Mouse (Mus musculus): ENCODE measurements around the gene Tada1. TPM values are rescaled to one million over a fixed set of nuclear protein-coding genes. Genes with fewer than 3 reads are reported as not detected.

Tada1 gene
- total RNA-seq, 2 experiments from 2014 or later: 36.0 to 36.8 TPM

DNA sequence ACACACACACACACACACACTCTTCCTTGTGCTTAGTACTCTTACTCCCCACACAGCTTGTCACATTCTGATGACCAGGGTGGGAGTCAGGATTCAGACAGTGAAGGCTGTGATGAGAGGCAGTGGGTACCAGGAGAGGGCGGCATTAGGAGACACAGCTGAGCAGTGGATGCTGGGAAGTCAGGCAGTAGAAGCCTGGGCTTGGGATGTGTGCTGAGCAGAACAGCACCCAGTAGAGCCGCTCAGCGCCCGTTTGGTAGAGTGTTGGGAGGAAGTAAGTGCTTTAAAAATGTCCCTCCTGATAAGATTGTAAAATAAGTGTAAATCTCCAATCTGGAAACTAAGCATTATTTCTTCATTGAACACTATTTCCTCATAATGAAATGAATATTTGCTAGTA is 3.7 kb downstream of the Tada1 start:
- no peak for DNase-seq (ENCODE audit: extremely low spot score in 1 of 2, low spot score in 1 of 2)

DNA sequence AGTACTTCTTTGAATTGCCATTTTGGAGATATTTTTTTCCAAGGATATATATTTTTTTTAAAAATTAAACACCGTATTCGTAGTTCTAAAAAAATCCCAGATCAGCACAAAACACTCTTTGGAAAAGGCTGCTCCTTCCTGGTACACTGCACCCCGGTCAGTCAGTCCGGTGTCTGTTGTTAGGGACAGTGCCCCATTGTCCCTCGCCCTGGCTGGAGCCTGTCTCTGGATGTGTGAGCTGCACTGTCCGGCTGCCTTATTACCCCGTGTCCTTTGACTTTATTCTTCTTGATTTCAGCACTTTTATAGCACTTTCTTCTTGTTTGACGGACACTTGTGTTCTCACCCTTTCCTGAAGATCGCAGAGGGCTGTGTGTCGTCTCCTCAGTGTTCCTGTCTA is 5.7 kb downstream of the Tada1 start:
- DNase-seq (ENCODE audit: extremely low spot score in 1 of 2, low spot score in 1 of 2): no peak

DNA sequence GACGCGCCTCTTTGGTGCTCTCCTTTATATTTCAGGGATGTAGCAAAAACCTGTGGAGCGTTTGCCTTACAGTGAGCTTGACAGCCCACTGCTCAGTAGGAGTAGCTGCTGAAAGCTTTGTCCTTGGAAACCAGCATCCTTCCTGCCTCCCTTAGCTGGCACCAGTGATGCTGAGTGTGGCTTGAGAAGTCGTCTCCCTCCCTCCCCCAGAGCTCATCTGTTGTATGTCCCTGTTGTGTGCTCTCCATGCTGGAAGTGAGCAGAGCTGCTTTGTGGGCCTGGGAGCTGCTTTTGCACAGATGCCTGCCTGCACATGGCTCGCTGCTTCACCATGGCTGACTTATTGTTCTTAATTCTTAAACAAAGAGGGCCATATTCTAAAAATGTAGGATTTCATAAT is 6.5 kb downstream of the Tada1 start:
- no peak for DNase-seq (ENCODE audit: extremely low spot score in 1 of 2, low spot score in 1 of 2)

DNA sequence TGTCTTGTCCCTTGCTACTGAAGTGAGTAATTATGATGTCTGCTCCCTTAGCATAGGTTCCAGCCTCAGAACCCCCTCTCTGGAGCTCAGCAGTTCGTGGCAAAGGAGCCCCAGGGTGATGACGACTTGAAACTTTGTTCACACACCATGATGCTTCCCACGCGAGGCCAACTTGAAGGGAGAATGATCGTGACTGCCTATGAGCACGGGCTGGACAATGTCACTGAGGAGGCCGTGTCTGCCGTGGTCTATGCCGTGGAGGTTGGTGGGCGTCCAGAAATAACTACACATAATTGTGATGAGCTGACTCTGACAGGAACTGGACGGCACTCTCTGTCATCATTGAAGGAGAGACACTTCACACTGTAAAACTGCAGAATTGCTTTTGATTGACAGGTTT is 9.6 kb downstream of the Tada1 start:
- DNase-seq (ENCODE audit: extremely low spot score in 1 of 2, low spot score in 1 of 2): no peak

DNA sequence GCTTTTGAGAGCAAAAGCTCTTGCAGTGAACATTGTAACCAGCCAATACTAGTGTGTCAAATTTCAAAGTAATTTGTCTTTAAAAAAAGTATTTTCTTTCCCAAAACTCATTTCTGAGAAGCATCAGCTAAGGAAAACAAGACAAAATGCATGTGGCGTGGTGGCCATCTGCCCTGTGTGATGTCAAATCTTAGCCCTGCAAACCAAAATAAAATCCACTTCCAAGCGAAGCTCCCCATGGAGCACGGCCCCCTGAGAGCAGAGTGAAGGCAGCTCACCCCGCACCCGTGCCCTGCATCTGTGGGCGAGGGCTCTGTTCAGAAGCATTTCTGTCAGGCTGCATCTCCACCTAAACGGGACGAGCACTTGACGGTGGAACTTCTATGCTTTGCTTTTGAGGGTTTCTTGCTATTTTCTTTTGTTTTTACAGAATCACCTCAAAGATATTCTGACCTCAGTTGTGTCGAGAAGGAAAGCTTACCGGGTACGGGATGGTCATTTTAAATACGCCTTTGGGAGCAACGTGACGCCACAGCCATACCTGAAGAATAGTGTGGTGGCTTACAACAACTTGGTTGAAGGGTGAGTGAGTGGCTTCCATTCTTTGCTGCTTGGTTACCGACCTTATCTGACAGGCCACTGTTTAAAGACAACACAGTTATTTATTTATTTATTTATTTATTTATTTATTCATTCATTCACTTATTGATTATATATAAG is 10.7 kb downstream of the Tada1 start:
- DNase-seq (ENCODE audit: extremely low spot score in 1 of 2, low spot score in 1 of 2): no peak

DNA sequence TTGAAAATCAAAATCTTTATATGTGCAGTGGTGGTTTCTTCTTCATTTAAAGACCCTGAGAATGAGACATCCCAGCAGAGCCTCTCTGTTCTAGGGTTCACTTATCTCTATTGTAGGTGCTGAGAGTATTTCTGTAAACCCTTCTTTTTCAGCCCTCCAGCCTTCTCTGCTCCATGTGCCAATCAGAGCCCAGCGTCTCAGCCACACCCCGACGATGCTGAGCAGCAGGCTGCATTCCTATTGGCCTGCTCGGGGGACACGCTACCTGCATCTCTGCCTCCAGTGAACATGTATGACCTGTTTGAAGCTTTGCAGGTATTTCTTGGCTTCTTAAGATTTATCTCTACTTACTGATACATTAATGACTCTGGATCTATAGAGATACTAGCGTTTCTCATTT is 12.8 kb downstream of the Tada1 start:
- DNase-seq (ENCODE audit: extremely low spot score in 1 of 2, low spot score in 1 of 2): no peak

DNA sequence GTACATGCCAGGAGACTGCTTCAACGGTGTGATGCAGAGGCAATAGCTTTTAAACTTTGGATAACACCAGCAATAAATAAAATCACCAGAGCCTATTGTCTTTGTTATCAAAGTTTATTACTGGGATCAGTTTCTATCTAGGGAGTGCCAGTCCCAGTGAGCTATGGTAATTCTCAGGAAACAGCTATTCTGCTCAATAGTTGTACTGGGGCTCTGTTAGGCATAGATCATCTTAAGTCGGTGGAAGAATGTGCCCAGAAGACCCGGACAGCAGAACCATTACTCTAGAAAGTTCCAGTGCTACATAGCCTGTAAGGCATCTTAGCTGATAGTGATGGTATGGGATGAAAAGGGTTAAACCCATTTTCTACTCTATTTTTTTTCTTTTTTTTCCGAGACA is 15.9 kb downstream of the Tada1 start:
- no peak for DNase-seq (ENCODE audit: extremely low spot score in 1 of 2, low spot score in 1 of 2)

DNA sequence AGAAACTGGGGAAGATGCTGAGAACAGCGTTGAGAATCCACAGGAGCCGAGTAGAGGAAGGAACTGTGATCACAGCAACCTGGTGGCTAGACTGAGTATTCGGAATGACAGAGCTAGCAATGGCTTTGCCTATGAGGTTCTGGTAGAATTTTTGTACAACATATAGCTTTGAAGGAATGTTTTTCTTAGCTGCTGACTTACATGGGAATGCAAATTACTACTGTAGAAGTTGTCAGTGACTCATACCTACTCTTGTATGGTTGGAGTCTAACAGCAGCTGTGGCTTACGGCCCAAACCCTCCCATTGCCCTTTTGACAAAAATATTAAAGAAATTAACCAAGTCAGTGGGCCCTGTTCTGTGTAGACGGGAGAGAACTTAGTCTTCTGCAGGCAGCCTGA is 16.8 kb downstream of the Tada1 start:
- DNase-seq (ENCODE audit: extremely low spot score in 1 of 2, low spot score in 1 of 2): no peak

DNA sequence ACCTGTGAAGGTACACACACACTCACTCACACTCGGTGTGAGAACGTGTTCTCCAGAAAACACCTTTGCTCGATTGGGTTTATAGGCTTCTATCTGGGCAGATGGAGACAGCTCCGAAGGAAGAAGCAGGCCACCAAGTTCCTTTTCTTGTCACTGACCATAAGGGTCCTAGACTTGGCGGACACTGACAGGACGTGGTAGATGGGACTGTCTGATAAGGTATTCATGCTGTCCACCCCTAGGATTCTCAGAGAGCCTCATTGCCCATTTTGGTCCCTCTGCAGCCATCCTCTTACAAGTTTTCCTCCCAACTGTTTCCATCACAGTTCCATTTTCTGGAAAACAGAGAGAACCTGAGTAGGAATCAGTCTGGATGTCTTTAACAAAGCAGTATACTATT is 17.5 kb downstream of the Tada1 start:
- no peak for DNase-seq (ENCODE audit: extremely low spot score in 1 of 2, low spot score in 1 of 2)

DNA sequence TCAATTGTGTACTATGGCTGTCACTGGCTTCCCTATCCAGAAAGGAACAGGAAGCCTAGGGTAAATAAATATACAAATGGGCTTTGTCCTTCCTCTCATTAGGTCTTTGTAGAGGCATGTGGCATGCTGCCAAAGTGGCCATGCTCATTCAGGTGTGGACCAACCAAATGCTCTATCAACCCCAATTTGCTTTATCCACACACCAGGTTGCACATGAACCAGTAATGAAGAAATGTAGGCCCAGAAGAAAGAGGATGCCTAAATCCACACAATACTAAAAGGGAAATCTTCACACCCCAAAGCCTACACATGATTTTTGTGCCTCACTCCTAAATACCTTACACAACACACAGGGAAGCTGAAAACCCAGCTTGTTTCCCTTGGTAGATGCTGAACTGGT is 22.6 kb downstream of the Tada1 start:
- no peak for DNase-seq (ENCODE audit: extremely low spot score in 1 of 2, low spot score in 1 of 2)

DNA sequence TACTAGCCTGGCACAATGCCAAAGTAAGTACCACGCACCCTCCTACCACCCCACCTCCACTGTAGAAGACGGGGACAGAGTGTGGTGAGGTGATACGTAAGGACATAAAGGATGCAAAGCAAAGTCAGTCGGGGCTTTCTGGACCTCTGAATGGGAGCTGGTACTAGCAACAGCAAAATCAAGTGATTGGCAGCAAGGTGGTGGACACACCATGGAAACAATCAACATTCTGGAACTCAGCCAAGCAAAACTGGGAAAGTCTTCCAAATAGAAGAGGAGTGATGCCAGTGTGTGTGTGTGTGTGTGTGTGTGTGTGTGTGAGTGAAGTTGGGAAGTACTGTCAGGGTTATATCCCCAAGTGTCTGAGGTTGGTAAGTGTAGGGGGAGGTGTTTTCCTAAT is 23.1 kb downstream of the Tada1 start:
- DNase-seq (ENCODE audit: extremely low spot score in 1 of 2, low spot score in 1 of 2): peak in 1 of 2 experiments; percentile 13

DNA sequence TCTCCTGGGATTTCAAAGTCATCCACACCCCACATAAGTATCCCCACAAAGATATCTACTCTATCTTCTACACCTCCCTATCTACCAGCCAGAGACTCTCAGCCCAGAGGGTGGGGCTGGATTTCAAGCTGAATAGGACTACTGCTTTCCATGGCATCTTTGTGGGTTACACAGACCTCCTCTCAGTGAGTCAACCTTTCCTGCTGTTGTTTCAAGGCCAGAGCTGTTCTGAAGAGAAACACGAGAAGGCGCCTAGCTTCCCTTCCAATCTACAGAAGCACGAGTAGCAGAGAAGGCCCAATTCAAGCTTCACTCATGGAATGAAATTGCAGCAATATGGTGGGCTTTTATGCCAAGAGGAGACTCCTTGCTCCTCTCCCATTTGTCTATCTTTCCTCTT is 24.9 kb downstream of the Tada1 start:
- DNase-seq (ENCODE audit: extremely low spot score in 1 of 2, low spot score in 1 of 2): no peak

DNA sequence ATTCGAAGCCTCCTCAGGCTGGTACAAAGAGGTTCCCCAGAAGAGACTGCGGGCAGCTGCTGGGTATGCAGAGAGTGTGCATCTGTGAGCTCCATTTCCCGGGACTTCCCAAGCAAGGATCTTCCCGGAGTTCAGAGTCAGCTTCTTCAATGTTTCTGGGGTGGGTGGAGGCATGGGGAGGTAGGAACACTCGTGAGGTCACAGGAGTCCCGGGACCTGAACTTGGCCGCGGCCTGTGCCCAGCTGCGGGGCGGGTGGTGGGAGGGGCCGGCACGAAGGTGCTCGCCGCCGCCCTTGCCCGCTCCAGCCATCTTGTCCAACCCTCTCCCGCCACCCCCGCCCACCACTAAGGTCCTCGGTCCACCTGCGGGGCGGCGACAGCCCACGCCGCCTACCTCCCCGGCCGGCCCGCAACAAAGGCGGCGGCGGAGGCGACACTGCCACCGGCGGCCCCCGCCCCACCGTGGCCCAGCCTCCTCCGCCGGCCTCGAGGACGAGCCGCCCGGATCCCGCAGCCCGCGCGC is 30.3 kb downstream of the Tada1 start:
- DNase-seq (ENCODE audit: extremely low spot score in 1 of 2, low spot score in 1 of 2): no peak

DNA sequence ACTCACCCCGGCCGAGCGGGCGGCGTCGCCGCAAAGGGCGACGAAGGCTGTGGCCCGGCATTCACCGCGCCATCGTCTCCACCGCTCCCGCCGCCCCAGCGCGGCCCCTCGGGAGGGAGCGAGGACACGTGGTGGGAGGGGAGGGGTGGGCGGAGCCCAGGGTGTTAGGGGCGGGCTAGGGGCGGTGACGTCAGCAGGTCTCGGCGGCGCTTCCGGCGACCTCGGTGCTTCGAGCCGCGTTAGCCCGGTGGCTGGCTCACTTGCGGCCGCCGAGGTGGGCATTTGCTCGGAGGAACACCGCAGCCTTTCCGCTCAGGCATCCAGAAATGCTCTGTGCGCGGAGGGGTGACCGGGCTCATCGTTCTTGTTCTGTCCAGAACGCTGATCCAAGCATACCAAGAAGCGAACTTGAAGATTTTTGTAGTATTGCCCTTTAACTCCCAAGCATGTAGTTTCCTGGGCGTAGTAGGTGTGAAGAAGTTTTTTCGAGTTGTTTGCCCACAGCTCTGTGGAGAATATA is 30.9 kb downstream of the Tada1 start, which contains the start of gene Pogk:
Gene Pogk (minus strand): TSS at position 163 of the 520 bp plus-strand sequence.
- DNase-seq (ENCODE audit: extremely low spot score in 1 of 2, low spot score in 1 of 2): peak; percentile 62 to 67

DNA sequence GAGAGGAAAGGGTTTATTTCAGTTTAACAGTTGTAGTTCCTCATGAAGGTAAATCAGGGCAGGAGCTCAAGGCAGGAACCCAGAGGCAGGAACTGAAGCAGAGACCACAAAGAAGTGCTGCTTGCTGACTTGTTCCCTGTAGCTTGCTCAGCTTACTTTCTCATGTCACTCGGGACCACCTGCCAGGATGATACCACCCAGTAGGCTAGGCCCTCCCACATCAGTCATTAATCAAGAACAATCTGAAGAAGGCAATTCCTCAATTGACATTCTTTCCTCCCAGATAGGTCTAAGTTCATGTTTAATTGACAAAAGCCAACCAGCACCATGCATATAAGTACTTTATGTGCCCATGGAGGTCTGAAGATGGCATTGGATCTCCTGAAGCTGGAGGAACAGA is 32.6 kb downstream of the Tada1 start:
- DNase-seq (ENCODE audit: extremely low spot score in 1 of 2, low spot score in 1 of 2): no peak

DNA sequence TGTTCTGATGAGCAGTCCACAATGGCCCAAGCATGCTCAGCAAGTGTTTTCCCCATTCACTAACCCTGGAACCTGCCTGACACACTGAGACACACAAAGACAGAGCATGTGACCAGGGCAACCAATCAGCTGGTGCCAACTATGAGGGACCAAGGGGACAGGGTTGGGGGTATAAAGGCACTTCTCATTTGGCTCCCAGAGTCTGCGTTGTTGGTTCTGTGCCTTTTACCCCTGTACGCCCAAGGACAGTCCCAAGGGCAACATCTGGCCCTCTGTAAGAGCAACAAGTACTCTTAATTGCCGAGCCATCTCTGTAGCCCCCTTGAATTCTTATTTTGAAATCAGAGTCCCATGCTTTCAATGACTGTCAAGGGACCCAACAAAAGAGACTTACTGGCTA is 33.4 kb downstream of the Tada1 start:
- DNase-seq (ENCODE audit: extremely low spot score in 1 of 2, low spot score in 1 of 2): no peak

DNA sequence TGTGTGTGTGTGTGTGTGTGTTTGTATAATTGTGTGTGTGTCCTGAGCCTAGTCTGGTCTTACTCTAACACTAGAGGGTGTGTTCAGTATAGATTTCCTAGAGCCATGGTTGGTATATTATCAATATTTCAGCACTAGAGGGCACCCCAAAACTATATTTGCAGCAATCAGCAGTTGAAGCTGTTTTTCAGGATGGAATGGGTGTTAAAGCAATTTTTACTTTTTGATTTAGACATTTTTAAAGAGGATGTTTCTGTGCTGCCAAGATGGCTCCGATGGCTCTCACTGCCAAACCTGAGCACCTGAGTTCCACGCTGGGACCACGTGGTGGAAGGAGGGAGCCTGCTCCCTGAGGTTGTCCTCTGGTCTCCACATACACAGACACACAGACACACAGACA is 50.2 kb downstream of the Tada1 start:
- peak in 1 of 2 experiments; percentile 9 for DNase-seq (ENCODE audit: extremely low spot score in 1 of 2, low spot score in 1 of 2)

DNA sequence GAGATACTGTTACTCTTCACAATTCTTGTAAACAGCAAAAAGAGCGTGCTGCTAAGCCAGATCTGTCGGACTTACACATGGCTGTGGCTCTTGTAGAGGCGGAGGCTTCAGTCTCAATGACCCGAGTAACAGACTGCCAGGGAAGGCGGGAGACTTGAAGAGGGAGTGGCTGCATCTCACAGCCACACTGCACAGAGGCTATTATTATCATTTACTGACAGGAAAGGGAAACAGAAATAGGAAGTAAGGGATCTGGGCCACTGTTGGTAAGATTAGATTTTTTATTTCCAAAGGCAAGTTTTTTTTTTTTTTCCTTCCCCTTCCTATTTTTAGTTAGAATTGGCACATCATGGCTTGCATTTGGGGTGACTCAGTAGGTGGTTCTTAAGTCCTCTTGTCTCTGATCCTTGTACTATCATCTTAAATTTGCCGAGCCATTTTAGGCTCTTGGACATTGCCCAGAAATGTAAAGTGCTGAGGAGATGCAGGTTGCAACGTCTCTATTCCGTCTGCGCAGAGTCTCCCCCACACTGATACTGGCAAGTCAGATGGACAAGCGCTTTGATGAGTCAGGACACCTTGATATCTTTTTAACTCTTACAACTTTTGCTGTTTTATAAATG is 51.0 kb downstream of the Tada1 start:
- DNase-seq (ENCODE audit: extremely low spot score in 1 of 2, low spot score in 1 of 2): no peak

DNA sequence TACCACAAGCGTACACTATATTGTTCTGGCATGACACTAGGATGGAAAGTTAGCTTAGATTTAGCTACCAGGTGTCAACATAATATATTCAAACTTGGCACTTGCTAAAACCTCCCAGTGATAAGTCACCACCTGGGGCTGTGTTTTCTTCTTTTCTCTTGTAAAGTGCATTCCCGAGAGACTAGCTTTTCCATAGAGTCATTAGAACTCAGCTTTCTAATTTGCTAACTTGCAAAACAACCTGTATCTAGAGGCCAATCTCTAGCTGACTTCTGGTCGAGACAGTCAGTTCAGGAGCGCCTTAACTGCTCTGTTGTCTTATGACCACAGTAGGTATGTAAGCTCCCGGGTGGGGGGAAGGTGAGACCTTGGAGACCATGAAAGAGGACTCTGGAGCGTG is 60.5 kb downstream of the Tada1 start:
- DNase-seq (ENCODE audit: extremely low spot score in 1 of 2, low spot score in 1 of 2): no peak

DNA sequence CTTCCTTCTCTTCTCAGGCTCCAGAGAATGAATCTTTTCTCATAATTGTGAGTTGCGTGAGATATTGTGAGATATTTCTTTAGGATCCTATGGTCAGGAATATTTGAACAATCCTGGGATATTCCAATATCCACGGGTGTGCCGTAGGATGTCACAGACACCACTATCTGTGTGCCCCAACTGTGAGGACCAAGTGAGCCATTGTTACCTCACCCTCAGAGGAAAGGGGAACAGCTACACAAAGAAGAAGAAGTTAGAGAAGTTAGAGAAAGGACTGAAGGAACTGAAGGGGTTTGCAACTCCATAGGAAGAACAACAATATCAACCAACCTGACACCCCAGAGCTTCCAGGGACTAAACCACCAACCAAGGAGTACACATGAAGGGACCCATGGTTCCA is 63.1 kb downstream of the Tada1 start:
- DNase-seq (ENCODE audit: extremely low spot score in 1 of 2, low spot score in 1 of 2): no peak
